In genomic region chr9:32696259-32696658, GRCm38 (mm10) we compare ENCODE assay signal across 8 mouse cellular contexts.
DNase-seq lines count a peak whose midpoint lies in the region; ATAC-seq and TF ChIP-seq lines count a peak whose summit lies in the region.

No protein-coding gene starts in this region.

- peak overlapping the region; percentile 99 for H3K27ac ChIP-seq in spleen, adult 2 months (ENCODE audit: insufficient read depth, low read length)
- H3K27ac ChIP-seq in liver, embryonic 11.5 days (ENCODE audit: low read depth, low read length): peak overlapping the region; percentile 6
- H3K27ac ChIP-seq in stomach, postnatal 0 days (replicated peaks): peak overlapping the region; percentile 92

- no peaks in the 10 kb centered on the region for H3K36me3 ChIP-seq in erythroblast, embryonic 14.5 days (ENCODE audit: control insufficient read depth)
- H3K36me3 ChIP-seq in spleen, adult 2 months (ENCODE audit: control insufficient read depth, insufficient read depth, low read length): peaks cover 16% of the 10 kb centered on the region
- no peaks in the 10 kb centered on the region for H3K36me3 ChIP-seq in liver, embryonic 11.5 days (ENCODE audit: control insufficient read depth, insufficient read depth, low read length)
- H3K36me3 ChIP-seq in stomach, postnatal 0 days (ENCODE audit: control insufficient read depth, insufficient read depth, low read length): no peaks in the 10 kb centered on the region

- H3K9ac ChIP-seq in liver, embryonic 11.5 days (ENCODE audit: low read depth, low read length): peak overlapping the region; percentile 70
- peak overlapping the region; percentile 78 for H3K9ac ChIP-seq in stomach, postnatal 0 days (ENCODE audit: low read length)

- peak overlapping the region; percentile 74 for H3K4me3 ChIP-seq in erythroblast, embryonic 14.5 days (replicated peaks)
- H3K4me3 ChIP-seq in spleen, adult 2 months (ENCODE audit: extremely low read depth, insufficient read depth, insufficient read length): peak overlapping the region; percentile 90
- H3K4me3 ChIP-seq in liver, embryonic 11.5 days (ENCODE audit: low read depth, low read length): peak overlapping the region; percentile 69
- peak overlapping the region; percentile 65 for H3K4me3 ChIP-seq in stomach, postnatal 0 days (ENCODE audit: low read depth, low read length)

- no peak for ATAC-seq in erythroblast, adult 5-6 weeks (replicated peaks; ENCODE audit: low FRiP score, poor library complexity, severe bottlenecking)
- peak; percentile 14 for ATAC-seq in liver, embryonic 11.5 days (replicated peaks; ENCODE audit: low FRiP score)
- ATAC-seq in stomach, postnatal 0 days (ENCODE audit: low FRiP score, low TSS enrichment): no peak; the same call in 1 of the 2 replicates

- H3K4me2 ChIP-seq in liver, embryonic 11.5 days: peak overlapping the region; percentile 97
- H3K4me2 ChIP-seq in stomach, postnatal 0 days (replicated peaks; ENCODE audit: low read depth): peak overlapping the region; percentile 75

- TF ChIP-seq POLR2A in spleen, adult 2 months (IDR thresholded peaks at IDR 0.05; ENCODE audit: low read depth, low read length): no peak

- peaks cover 11% of the 10 kb centered on the region for H3K4me1 ChIP-seq in erythroblast, embryonic 14.5 days (ENCODE audit: control insufficient read depth)
- peaks cover 4% of the 10 kb centered on the region; the same call in 1 of the 2 replicates for H3K4me1 ChIP-seq in spleen, adult 2 months (ENCODE audit: control insufficient read depth, insufficient read depth, insufficient read length)
- H3K4me1 ChIP-seq in liver, embryonic 11.5 days (replicated peaks; ENCODE audit: control insufficient read depth, insufficient read depth, low read length): no peaks in the 10 kb centered on the region; the same call in 1 of the 2 replicates
- H3K4me1 ChIP-seq in stomach, postnatal 0 days (replicated peaks; ENCODE audit: control insufficient read depth, insufficient read depth): no peaks in the 10 kb centered on the region

- H3K9me3 ChIP-seq in erythroblast, embryonic 14.5 days (ENCODE audit: control insufficient read depth, low read length): no peaks in the 10 kb centered on the region
- H3K9me3 ChIP-seq in liver, embryonic 11.5 days (ENCODE audit: control insufficient read depth, low read length): no peaks in the 10 kb centered on the region
- H3K9me3 ChIP-seq in stomach, postnatal 0 days (ENCODE audit: control insufficient read depth, low read length): no peaks in the 10 kb centered on the region

- WGBS in spleen, adult 2 months: under 1% methylated on average over 13 of the region's 13 CpGs
- WGBS in liver, embryonic 11.5 days: 2% methylated on average over 13 of the region's 13 CpGs
- WGBS in stomach, postnatal 0 days: under 1% methylated on average over 13 of the region's 13 CpGs

- peaks cover 29% of the 10 kb centered on the region for H3K27me3 ChIP-seq in erythroblast, embryonic 14.5 days (ENCODE audit: control insufficient read depth)
- H3K27me3 ChIP-seq in spleen, adult 2 months (ENCODE audit: control insufficient read depth, insufficient read depth, low read length): no peaks in the 10 kb centered on the region
- H3K27me3 ChIP-seq in liver, embryonic 11.5 days (replicated peaks; ENCODE audit: control insufficient read depth, insufficient read depth, low read length): no peaks in the 10 kb centered on the region; the same call in 1 of the 2 replicates
- no peaks in the 10 kb centered on the region for H3K27me3 ChIP-seq in stomach, postnatal 0 days (ENCODE audit: control insufficient read depth, insufficient read depth, low read length)

- no peak for TF ChIP-seq EP300 in stomach, postnatal 0 days (optimal IDR thresholded peaks at IDR 0.05)

- DNase-seq in spleen, adult 2 months (ENCODE audit: low read depth in 1 of 2, low spot score in 2 of 2): no peak
- no peak for DNase-seq in spleen, postnatal 10 days (ENCODE audit: low spot score in 2 of 2)
- no peak for DNase-seq in liver, embryonic 11.5 days (ENCODE audit: low spot score)
- no peak for DNase-seq in stomach, postnatal 0 days (ENCODE audit: low spot score)
- no peak for DNase-seq in left cerebral cortex, adult 18-20 months (ENCODE audit: low spot score in 2 of 2)
- no peak for DNase-seq in layer of hippocampus, adult 9-10 months (ENCODE audit: low spot score)

- no peak for TF ChIP-seq CTCF in spleen, adult 2 months (IDR thresholded peaks at IDR 0.05; ENCODE audit: extremely low read depth, insufficient read depth, insufficient read length, insufficient replicate concordance)
- TF ChIP-seq CTCF in stomach, postnatal 0 days (IDR thresholded peaks at IDR 0.05; ENCODE audit: low read depth): no peak

Comparison
In these comparisons a context has a peak if more than half of its experiments do, and no peak if none do; other contexts are left out.
1. H3K27ac ChIP-seq: peak in every context shown above with its lines; median percentile 99 in spleen, adult 2 months; 92 in stomach, postnatal 0 days; 6 in liver, embryonic 11.5 days.